7 mouse cellular contexts compared by ENCODE assay signal in the genomic region with DNA sequence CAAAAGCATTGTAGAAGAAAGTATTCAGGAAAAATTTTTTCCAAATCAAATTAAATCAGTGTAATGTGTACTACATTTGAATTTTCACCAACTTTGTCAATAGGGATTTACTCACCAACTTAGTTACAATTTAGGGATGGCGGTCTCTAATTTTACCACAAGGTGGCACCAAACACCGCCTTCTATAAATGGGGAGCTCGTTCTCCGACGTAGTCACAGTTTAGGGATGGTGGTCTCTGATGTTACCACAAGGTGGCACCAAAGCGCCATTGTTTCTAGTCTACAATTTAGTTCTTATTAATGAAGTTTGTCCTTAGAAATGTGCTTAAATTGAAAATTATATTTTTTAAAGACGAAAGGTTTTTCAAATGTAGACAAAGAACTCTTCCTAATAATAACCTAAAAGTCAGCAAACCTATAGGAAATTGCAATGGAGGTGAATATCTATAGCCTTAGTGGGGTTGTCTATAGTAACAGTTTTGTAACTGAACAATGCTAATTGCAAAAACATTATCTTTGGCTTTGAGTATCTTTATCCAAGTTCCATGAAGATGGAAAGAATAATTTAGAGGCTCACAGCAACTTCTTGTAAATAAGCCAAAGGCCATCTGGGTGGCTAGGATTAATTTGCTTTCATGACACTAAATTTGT. TPM values are rescaled to one million over a fixed set of nuclear protein-coding genes. Genes with fewer than 3 reads are reported as not detected.
A peak's percentile ranks its signal among the peaks of the same experiment; 100 is the strongest.
DNase-seq lines count a peak whose midpoint lies in the region; ATAC-seq and TF ChIP-seq lines count a peak whose summit lies in the region.

No protein-coding gene starts in this region.

- no peak overlapping the region for H3K4me3 ChIP-seq in cortical plate, adult 2 months (ENCODE audit: insufficient read depth, low read length)
- H3K4me3 ChIP-seq in midbrain, embryonic 13.5 days (replicated peaks), result no peak overlapping the region
- no peak overlapping the region for H3K4me3 ChIP-seq in small intestine, adult 2 months (ENCODE audit: low read depth, low read length)

- H3K27ac ChIP-seq in cortical plate, adult 2 months (ENCODE audit: insufficient read depth, low read length), result no peak overlapping the region
- no peak overlapping the region for H3K27ac ChIP-seq in midbrain, embryonic 13.5 days
- no peak overlapping the region for H3K27ac ChIP-seq in small intestine, adult 2 months (ENCODE audit: insufficient read depth, low read depth, low read length)

- H3K9ac ChIP-seq in midbrain, embryonic 13.5 days (replicated peaks), result no peak overlapping the region

- DNase-seq in adrenal gland, adult 18-20 months (ENCODE audit: low spot score in 2 of 2), result peak; percentile 78 to 85
- DNase-seq in gastrocnemius, postnatal 25 days, result peak; percentile 60
- peak; percentile 79 for DNase-seq in kidney, adult 11 months
- peak; percentile 74 to 84 for DNase-seq in left cerebral cortex, postnatal 36 days (ENCODE audit: low spot score in 2 of 2)

- no peaks in the 10 kb centered on the region for H3K4me1 ChIP-seq in cortical plate, adult 2 months (ENCODE audit: control insufficient read depth, insufficient read depth, low read length)
- no peaks in the 10 kb centered on the region for H3K4me1 ChIP-seq in midbrain, embryonic 13.5 days (replicated peaks)
- no peaks in the 10 kb centered on the region for H3K4me1 ChIP-seq in small intestine, adult 2 months (ENCODE audit: control insufficient read depth, insufficient read depth, insufficient read length, low read length)

- H3K4me2 ChIP-seq in midbrain, embryonic 13.5 days (replicated peaks), result no peak overlapping the region

- intact Hi-C loops in left cerebral cortex, postnatal 36 days (cut with DNase I), result loop anchor here (1.0 to 5.0 kb wide), 3 partner anchors 113 to 658 kb away; a partner anchor contains a TSS

- peaks cover 10% of the 10 kb centered on the region for H3K36me3 ChIP-seq in midbrain, embryonic 13.5 days
- peaks cover 13% of the 10 kb centered on the region for H3K36me3 ChIP-seq in small intestine, adult 2 months (ENCODE audit: control insufficient read depth, insufficient read depth, low read length)

- no peak for TF ChIP-seq POLR2A in cortical plate, adult 2 months (IDR thresholded peaks at IDR 0.05; ENCODE audit: extremely low read depth, insufficient read depth, low read length)
- TF ChIP-seq POLR2A in small intestine, adult 2 months (IDR thresholded peaks at IDR 0.05; ENCODE audit: low read depth, low read length), result no peak

- ATAC-seq in midbrain, embryonic 13.5 days, result peak; percentile 80

- no peaks in the 10 kb centered on the region for H3K9me3 ChIP-seq in midbrain, embryonic 13.5 days

- H3K27me3 ChIP-seq in midbrain, embryonic 13.5 days, result no peaks in the 10 kb centered on the region
- no peaks in the 10 kb centered on the region for H3K27me3 ChIP-seq in small intestine, adult 2 months (ENCODE audit: control insufficient read depth, insufficient read depth, low read length)

- WGBS in midbrain, embryonic 13.5 days, result under 1% methylated on average over 7 of the region's 7 CpGs
- WGBS in small intestine, adult 2 months, result under 1% methylated on average over 7 of the region's 7 CpGs

- TF ChIP-seq CTCF in cortical plate, adult 2 months (IDR thresholded peaks at IDR 0.05; ENCODE audit: extremely low read depth, insufficient read depth, low read length), result peak; percentile 99
- peak; percentile 76; the same call in 1 of the 2 replicates for TF ChIP-seq CTCF in small intestine, adult 2 months (IDR thresholded peaks at IDR 0.05; ENCODE audit: extremely low read depth, insufficient read length, insufficient replicate concordance, low read depth, low read length)

RNA-seq across cellular contexts. Expression of a gene that starts 13.2 kb away (rescaled TPM):
- total RNA-seq in adrenal gland, adult 18-20 months (2021), result 100 to 1,000 TPM; 106 to 208 TPM
- polyA plus RNA-seq in cortical plate, adult 2 months (2012; rRNA removed), result 14.6 and 15.4 TPM in 2 replicates
- total RNA-seq in gastrocnemius, postnatal 25 days (2021), result 10 to 100 TPM; 21.0 TPM
- 10 to 100 TPM; 23.7 to 26.2 TPM for total RNA-seq in left cerebral cortex, postnatal 36 days (2021)
- 7.9 and 8.3 TPM in 2 replicates for polyA plus RNA-seq in midbrain, embryonic 13.5 days (2015; fragmentation: Nextera tagmentation; extraction: Ambion mirVana)
- 12.0 and 51.4 TPM in 2 replicates for polyA plus RNA-seq in small intestine, adult 2 months (2012; rRNA removed)

RNA-seq across cellular contexts. Expression of a gene that starts 13.6 kb away (rescaled TPM):
- 10 to 100 TPM; 79.1 to 95.9 TPM for total RNA-seq in adrenal gland, adult 18-20 months (2021)
- 28.4 and 29.3 TPM in 2 replicates for polyA plus RNA-seq in cortical plate, adult 2 months (2012; rRNA removed)
- total RNA-seq in gastrocnemius, postnatal 25 days (2021), result 10 to 100 TPM; 23.3 to 24.6 TPM
- total RNA-seq in left cerebral cortex, postnatal 36 days (2021), result 10 to 100 TPM; 66.9 to 76.8 TPM
- polyA plus RNA-seq in midbrain, embryonic 13.5 days (2015; fragmentation: Nextera tagmentation; extraction: Ambion mirVana), result 175 and 201 TPM in 2 replicates
- polyA plus RNA-seq in small intestine, adult 2 months (2012; rRNA removed), result 2.0 and 3.8 TPM in 2 replicates
